Mouse (Mus musculus) cerebral cortex, adult 2 months (tissue): ENCODE measurements around the gene Izumo4.

Experiments used
- WGBS: fragments of 180-500 bp; shearing (Covaris S2); methylation state at CpG from one replicate; pipeline ENCODE4 v1.1.7; 2018; 5-methylcytosine and 5-hydroxymethylcytosine counted together

Gene Izumo4

GRCm38 (mm10) chr10:80669737-80670485 is 32.1 kb upstream of the Izumo4 start:
- WGBS: 87% methylated on average over 7 of the region's 7 CpGs

GRCm38 (mm10) chr10:80670531-80670930 is 31.5 kb upstream of the Izumo4 start:
- WGBS: 71% methylated on average over 2 of the region's 2 CpGs

GRCm38 (mm10) chr10:80671251-80671650 is 30.7 kb upstream of the Izumo4 start:
- 80% methylated on average over 4 of the region's 4 CpGs for WGBS

GRCm38 (mm10) chr10:80671936-80672690 is 29.9 kb upstream of the Izumo4 start:
- WGBS: 81% methylated on average over 11 of the region's 11 CpGs

GRCm38 (mm10) chr10:80673690-80674089 is 28.3 kb upstream of the Izumo4 start:
- WGBS: 83% methylated on average over 3 of the region's 3 CpGs

- WGBS: 24% methylated on average over 5 of the region's 5 CpGs
These were observed 27.7 kb upstream of the Izumo4 start for GRCm38 (mm10) chr10:80674161-80674711.

GRCm38 (mm10) chr10:80674851-80675404 is 27.1 kb upstream of the Izumo4 start:
- WGBS: 7% methylated on average over 6 of the region's 6 CpGs

- WGBS: under 1% methylated on average over 54 of the region's 54 CpGs
These were observed 26.4 kb upstream of the Izumo4 start for GRCm38 (mm10) chr10:80675405-80676197.

GRCm38 (mm10) chr10:80676198-80676928 is 25.6 kb upstream of the Izumo4 start:
- 1% methylated on average over 73 of the region's 78 CpGs for WGBS

GRCm38 (mm10) chr10:80677128-80677875 is 24.7 kb upstream of the Izumo4 start:
- 21% methylated on average over 9 of the region's 9 CpGs for WGBS

GRCm38 (mm10) chr10:80677942-80678436 is 24.0 kb upstream of the Izumo4 start, which contains the start of gene Mknk2:
Gene Mknk2, minus strand, starts transcription at chr10:80678112.
- WGBS: 12% methylated on average over 8 of the region's 8 CpGs

GRCm38 (mm10) chr10:80678601-80679377 is 23.2 kb upstream of the Izumo4 start:
- WGBS: 41% methylated on average over 10 of the region's 10 CpGs

- 66% methylated on average over 9 of the region's 9 CpGs for WGBS
These were observed 22.3 kb upstream of the Izumo4 start for GRCm38 (mm10) chr10:80679556-80680259.

GRCm38 (mm10) chr10:80680260-80680696 is 21.7 kb upstream of the Izumo4 start:
- WGBS: 82% methylated on average over 2 of the region's 2 CpGs

- WGBS: 94% methylated on average over 6 of the region's 6 CpGs
These were observed 20.0 kb upstream of the Izumo4 start for GRCm38 (mm10) chr10:80682003-80682402.

GRCm38 (mm10) chr10:80683647-80684046 is 18.3 kb upstream of the Izumo4 start:
- 89% methylated on average over 1 of the region's 1 CpGs for WGBS

GRCm38 (mm10) chr10:80684214-80684613 is 17.8 kb upstream of the Izumo4 start:
- WGBS: 60% methylated on average over 6 of the region's 6 CpGs

GRCm38 (mm10) chr10:80684984-80685383 is 17.0 kb upstream of the Izumo4 start:
- 90% methylated on average over 4 of the region's 4 CpGs for WGBS
